Mouse (Mus musculus) testis, adult 2 months (tissue): ENCODE measurements around the gene Fis1.

Source experiments
- CTCF ChIP-seq: fragments of 200-500 bp; IDR thresholded peaks from 2 replicates; pipeline ENCODE4 v1.5.1; 2012; ENCODE audit warnings: low read depth, mild to moderate bottlenecking, inconsistent platforms, low read length, moderate library complexity; ENCODE audit not compliant: control insufficient read depth, insufficient read depth, insufficient replicate concordance
- POLR2A ChIP-seq: fragments of 200-500 bp; IDR thresholded peaks from 2 replicates; pipeline ENCODE4 v1.6.1; 2012; ENCODE audit warnings: low read depth, mild to moderate bottlenecking, inconsistent platforms, low read length, moderate library complexity; ENCODE audit not compliant: control insufficient read depth

DNA sequence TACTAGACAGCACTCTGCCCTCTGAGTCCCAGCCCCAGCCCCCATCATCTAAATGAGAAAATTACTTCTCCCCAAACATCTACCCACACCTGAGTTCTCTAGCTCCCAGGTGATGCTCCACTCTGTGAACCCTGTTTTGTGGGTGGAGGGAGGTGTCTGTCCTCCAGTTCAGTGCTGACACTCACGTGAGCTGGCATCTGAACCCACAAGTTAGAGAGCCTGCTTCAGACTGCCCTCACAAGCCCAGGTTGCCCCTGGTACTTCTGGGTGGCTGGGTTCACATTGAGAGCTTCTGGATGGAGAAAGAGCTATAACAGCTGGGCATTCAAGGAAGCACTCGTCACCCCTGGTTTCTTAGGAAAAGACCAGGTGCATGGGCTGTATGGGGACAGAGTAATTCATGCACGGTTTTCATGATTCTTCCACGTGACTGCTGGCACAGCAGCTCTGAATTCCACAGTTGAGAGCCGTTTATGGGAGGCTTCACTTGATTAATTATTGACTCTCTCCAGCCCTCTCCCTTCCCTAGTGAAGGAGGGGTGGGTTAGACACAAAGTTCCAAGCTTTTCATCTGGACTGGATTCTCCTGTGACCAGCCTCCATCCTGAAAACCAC lies 6.0 kb downstream of the Fis1 start:
- TF ChIP-seq CTCF (no peak), POLR2A (no peak)
